Mouse (Mus musculus) small intestine, adult 2 months (tissue): ENCODE data around the gene Il20rb.

Experiments used
- CTCF ChIP-seq: fragments of 200-500 bp; IDR thresholded peaks from 2 replicates; pipeline ENCODE4 v1.5.1; 2012; ENCODE audit warnings: low read depth, mild to moderate bottlenecking, control low read depth, inconsistent platforms, low read length, moderate library complexity, mixed read lengths; ENCODE audit not compliant: insufficient replicate concordance, insufficient read length; ENCODE audit errors: extremely low read depth
- POLR2A ChIP-seq: fragments of 200-500 bp; IDR thresholded peaks from 2 replicates; pipeline ENCODE4 v1.6.1; 2012; ENCODE audit warnings: low read depth, mild to moderate bottlenecking, control low read depth, inconsistent platforms, low read length, moderate library complexity

GRCm38 (mm10) chr9:100440111-100440790, 46.3 kb downstream of the Il20rb start:
- TF ChIP-seq POLR2A (no peak), CTCF (no peak)
